Mouse (Mus musculus): ENCODE results near the gene Mpdu1.
"Not testable (repeated sequence)": the region's sequence is repeated elsewhere in the genome, so short reads cannot be mapped to it uniquely, and the experiment has no call there.

Gene Mpdu1

GRCm38 (mm10) chr11:69662213-69662966 is at the start of gene Mpdu1:
TSS of gene Mpdu1 (minus strand) at chr11:69662642.
- DNase-seq (ENCODE audit: low spot score), result peak; percentile 96

GRCm38 (mm10) chr11:69711082-69711481 is 48.6 kb upstream of the Mpdu1 start:
- no peak for DNase-seq (ENCODE audit: low spot score)

GRCm38 (mm10) chr11:69710470-69710869 is 48.0 kb upstream of the Mpdu1 start:
- no peak for DNase-seq (ENCODE audit: low spot score)

- DNase-seq (ENCODE audit: low spot score), result no peak
Measured at GRCm38 (mm10) chr11:69709554-69710446, 47.4 kb upstream of the Mpdu1 start.

- no peak for DNase-seq (ENCODE audit: low spot score)
Measured at GRCm38 (mm10) chr11:69708614-69709265, 46.3 kb upstream of the Mpdu1 start.

GRCm38 (mm10) chr11:69707873-69708381 is 45.5 kb upstream of the Mpdu1 start:
- no peak for DNase-seq (ENCODE audit: low spot score)

GRCm38 (mm10) chr11:69707480-69707847 is 45.0 kb upstream of the Mpdu1 start:
- no peak for DNase-seq (ENCODE audit: low spot score)

GRCm38 (mm10) chr11:69706775-69707479 is 44.5 kb upstream of the Mpdu1 start:
- DNase-seq (ENCODE audit: low spot score), result peak; percentile 61

- no peak for DNase-seq (ENCODE audit: low spot score)
Measured at GRCm38 (mm10) chr11:69704613-69705010, 42.2 kb upstream of the Mpdu1 start.

GRCm38 (mm10) chr11:69703814-69704612 is 41.6 kb upstream of the Mpdu1 start:
- no peak for DNase-seq (ENCODE audit: low spot score)

GRCm38 (mm10) chr11:69703381-69703780 is 40.9 kb upstream of the Mpdu1 start:
- not testable (repeated sequence) for DNase-seq (ENCODE audit: low spot score)

- not testable (repeated sequence) for DNase-seq (ENCODE audit: low spot score)
Measured at GRCm38 (mm10) chr11:69702886-69703285, 40.4 kb upstream of the Mpdu1 start.

GRCm38 (mm10) chr11:69699595-69699994 is 37.2 kb upstream of the Mpdu1 start:
- DNase-seq (ENCODE audit: low spot score), result no peak

GRCm38 (mm10) chr11:69698574-69698973 is 36.1 kb upstream of the Mpdu1 start:
- no peak for DNase-seq (ENCODE audit: low spot score)

GRCm38 (mm10) chr11:69697396-69697795 is 35.0 kb upstream of the Mpdu1 start:
- no peak for DNase-seq (ENCODE audit: low spot score)

- DNase-seq (ENCODE audit: low spot score), result peak; percentile 79
Measured at GRCm38 (mm10) chr11:69695361-69696181, 33.1 kb upstream of the Mpdu1 start, which contains the start of the genes Tnfsf12 and Tnfsfm13. TSS of gene Tnfsf12 (minus strand) at chr11:69695849. TSS of gene Tnfsfm13 (minus strand) at chr11:69696098.

GRCm38 (mm10) chr11:69695046-69695360 is 32.6 kb upstream of the Mpdu1 start:
- DNase-seq (ENCODE audit: low spot score), result no peak

- no peak for DNase-seq (ENCODE audit: low spot score)
Measured at GRCm38 (mm10) chr11:69693421-69693965, 31.1 kb upstream of the Mpdu1 start.

GRCm38 (mm10) chr11:69692863-69693262 is 30.4 kb upstream of the Mpdu1 start:
- no peak for DNase-seq (ENCODE audit: low spot score)

Measured in lung, postnatal 25 days (tissue).